Mouse (Mus musculus) urinary bladder, postnatal 10 days (tissue): ENCODE data around the gene Acly.

Source experiments
- DNase-seq: peaks from one replicate; pipeline ENCODE4 v3.0.0; 2022; ENCODE audit warnings: low spot score

Gene Acly

GRCm38 (mm10) chr11:100527458-100528374, at the start of gene Acly:
Gene Acly (minus strand): TSS chr11:100528000.
- peak; percentile 92 for DNase-seq

GRCm38 (mm10) chr11:100576256-100576655, 48.5 kb upstream of the Acly start:
- no peak for DNase-seq

GRCm38 (mm10) chr11:100575484-100575855, 47.7 kb upstream of the Acly start:
- no peak for DNase-seq

DNA sequence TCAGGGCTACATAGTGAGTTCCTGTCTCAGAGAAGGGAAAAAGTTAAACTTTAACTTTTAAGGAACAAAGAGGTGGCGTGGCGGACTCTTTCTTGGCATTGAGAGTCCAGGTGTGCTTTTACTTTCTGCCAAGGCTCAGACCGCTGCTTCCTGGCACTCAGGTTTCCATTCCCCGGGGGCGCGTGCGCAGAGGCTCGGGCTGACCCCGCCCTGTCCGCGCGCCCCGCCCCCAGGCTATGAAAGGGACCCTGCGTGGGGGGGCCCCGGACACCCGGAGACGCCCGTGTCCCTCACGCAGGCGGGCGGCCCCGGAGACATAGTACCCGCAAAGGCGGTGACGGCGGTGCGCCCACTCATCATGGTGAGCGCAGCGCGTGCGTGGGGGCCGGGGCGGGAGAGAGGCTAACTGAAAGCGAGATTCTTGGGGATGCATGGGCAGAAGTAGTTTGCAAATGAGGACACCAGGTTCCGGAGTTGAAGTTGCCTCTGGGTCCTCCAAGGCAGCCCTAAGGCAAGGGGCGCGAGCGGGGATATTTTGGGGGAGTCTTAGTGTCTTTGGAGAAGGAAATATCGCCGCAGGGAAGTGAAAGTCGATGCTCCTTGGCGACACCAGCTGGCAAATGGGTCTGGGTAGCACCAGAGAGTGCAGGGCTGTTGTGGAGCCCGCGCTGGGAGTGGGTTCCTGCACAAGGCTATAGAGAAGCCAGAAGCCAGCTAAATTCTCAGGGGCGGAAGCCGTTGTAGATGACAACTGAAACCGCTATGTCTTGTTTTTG, 47.1 kb upstream of the Acly start, which contains the start of gene Cnp:
TSS of gene Cnp (plus strand) at position 197 of the 776 bp plus-strand sequence.
- no peak for DNase-seq

DNA sequence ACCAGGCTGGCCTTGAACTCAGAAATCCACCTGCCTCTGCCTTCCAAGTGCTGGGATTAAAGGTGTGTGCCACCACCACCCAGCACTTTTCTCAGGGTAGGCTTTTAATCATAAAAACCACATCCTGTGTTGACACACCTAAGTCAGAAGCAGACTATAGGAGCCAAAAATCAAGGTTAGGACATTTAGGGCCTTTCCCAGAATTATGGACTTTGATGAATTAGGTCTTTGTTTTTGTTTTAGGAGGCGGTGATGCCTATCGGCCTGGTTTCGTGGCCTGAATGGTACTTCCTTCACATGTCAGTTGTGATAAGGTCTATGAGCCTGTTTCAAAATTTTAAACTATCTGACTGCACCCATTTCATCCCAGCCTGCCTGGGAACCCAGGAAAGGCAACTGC, 46.4 kb upstream of the Acly start:
- DNase-seq = no peak

DNA sequence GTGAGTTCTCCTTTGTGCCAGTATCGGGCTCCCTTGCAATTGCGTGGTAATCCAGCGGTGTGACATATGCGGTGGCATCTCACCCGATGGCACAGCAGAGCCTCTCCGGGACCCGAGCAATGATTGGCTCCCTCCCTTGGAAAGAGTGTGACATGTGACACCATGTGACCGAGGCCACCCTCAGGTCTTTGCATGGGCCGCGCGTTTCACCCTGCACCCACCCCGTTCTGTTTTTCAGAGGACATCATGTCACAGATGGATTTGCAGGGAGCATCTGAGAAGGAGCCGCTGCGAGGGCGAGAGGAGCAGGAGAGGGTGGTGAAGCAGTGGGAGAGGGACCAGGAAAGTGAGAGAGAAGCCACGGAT, 43.4 kb upstream of the Acly start:
- DNase-seq = no peak

DNA sequence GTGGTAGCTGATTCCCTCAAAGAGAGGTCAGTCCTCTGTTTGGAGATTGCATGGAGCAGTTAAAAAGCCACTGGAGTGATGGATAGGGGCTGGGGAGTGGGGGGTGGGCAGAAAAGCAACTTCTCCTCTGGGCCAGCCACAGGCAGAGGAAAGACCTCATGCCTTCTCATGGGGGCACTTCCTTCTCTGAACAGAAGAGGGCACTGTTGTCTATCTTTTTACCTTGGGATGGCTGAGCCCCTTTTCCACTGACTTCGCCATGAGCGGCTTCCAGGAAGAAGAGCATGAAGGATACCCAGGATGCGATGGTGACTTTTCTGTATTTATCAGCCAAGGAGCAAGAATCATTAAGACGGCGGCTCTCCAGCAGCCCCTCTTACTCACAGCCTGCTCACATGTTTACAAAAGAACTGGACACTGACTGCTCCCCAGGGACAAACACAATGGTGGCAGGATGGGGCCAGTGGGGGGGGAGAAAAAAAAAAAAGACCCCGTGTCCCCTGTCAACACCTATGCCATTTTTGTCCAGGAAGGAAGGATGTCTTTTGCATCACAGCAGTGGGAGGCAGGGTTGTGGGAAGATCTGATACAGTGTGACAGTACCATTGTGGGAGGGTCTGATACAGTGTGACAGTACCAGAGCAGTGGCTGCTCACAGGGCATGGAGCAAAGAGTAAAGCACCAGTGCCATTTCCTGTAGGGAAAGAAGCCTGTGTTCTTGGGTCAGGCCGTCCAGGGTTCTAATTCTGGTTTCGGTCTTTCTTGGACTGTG, 42.8 kb upstream of the Acly start:
- no peak for DNase-seq

DNA sequence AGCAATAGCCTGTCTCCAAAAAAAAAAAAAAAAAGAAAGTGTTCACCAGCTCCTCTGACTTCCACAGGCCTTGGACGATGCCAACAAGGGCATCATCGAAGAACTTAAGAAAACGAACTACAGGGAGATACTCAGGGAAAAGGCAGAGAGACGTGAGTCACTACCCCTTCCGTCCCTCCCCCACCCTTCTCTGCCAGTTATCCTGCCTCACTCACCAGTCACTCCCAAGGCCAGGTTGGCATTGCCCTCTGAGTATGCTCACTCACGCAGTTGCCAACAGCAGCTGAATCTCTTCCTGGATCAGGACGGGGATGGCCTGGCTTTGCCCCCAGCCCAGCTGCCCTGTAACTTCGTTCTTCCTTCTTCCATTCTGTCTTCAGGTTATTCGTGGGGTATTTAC, 42.0 kb upstream of the Acly start:
- DNase-seq = no peak

DNA sequence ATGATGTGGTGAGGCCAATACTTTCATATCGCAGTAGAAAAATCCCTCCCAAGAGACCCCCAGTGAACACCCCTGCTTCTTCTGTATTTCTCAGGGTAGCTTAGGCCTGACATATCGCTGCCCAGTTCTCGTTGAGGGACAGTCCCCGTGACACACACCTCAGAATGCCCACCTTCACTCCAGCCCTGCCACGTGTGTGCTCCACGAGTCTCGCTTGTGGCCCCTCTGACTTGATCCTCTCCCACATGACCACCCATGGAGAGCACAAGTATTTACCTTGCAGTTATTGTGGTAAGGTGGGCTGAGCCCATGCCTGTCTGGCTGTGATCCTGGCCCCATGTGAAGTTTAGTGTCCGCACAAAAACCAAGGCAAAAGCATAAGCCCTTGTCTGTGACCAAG, 40.9 kb upstream of the Acly start:
- no peak for DNase-seq

DNA sequence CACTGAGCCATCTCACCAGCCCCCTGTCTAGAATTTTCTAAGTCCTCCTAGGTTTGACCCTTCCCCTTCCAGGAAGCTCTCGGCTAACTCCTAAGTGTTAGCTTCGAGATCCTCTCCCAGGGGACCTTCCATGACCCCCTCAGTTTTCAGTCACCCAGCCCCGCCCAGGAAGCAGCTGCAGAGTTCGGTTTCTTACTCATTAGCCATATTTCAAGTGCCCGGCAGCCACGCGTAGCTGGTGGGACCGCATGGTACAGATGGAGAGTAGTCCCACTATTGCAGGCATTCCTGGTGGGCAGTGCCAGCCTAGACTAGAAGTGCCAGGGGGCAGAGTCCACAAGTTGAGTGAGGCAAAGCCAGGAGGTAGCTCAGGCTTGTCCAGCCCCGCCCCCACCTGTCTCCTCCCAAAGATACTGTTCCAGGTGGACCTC, 40.0 kb upstream of the Acly start:
- no peak for DNase-seq

- no peak for DNase-seq
Measured at GRCm38 (mm10) chr11:100567229-100567628, 39.4 kb upstream of the Acly start.

DNA sequence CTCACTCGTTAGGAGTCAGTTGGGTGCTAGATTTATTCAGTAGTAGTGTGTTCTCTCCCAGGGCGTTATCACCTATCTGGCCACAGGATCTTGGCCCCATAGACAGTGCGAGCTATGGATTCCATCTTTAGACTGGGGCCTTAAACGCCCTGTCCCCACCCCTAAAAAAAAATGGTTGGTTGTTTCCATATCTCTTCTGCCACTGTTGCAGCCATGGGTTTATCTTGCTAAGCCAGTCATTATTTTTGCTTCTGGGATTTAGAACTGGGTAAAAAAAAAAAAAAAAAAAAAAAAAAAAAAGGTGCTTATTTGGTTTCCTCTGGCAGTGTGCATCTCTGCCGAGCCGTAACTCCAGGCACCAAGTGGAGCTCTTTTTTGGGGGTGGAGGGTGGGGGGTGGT, 36.9 kb upstream of the Acly start:
- DNase-seq = no peak

- DNase-seq = no peak
Measured at GRCm38 (mm10) chr11:100564297-100564696, 36.5 kb upstream of the Acly start.

- no peak for DNase-seq
Measured at GRCm38 (mm10) chr11:100561748-100562147, 33.9 kb upstream of the Acly start.

- no peak for DNase-seq
Measured at GRCm38 (mm10) chr11:100559476-100559875, 31.7 kb upstream of the Acly start.

DNA sequence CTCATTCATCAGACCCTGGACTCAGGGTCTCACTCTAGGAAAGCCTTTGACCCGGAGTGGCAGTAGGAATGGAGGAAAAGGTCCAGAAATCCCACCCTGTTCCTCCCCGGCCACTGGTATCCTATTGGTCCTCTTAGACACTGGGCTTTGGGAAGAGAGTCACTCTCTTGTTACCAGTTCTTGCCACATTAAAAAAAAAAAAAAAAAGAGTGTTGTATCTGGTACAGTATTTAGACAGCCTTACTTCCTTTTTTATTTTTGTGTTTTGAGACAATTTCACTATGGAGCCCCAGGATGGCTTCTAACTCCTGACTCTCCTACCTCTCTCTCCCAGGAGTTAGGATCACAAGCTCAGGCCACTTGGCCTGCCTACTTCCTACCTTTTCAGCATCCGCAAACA, 29.8 kb upstream of the Acly start:
- DNase-seq = no peak

DNA sequence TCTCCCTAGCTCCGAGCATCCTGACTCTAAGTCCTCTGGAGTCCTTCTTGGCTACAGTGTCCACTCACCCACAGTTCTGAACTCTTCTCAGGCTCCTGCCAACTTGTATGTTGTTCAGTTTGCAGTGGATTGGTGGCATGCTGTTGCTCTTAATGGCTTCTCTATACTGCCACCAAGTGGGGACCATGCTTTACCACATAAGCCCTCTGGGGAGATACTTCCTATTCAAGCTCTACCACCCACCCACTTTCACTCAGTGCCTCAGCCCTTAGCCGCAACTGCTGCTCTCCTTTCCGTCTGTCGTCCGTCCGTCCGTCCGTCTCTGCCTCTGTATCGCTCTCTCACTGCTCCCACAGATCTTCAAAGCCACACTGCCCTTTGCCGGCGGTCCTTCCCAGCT, 27.8 kb upstream of the Acly start:
- no peak for DNase-seq

DNA sequence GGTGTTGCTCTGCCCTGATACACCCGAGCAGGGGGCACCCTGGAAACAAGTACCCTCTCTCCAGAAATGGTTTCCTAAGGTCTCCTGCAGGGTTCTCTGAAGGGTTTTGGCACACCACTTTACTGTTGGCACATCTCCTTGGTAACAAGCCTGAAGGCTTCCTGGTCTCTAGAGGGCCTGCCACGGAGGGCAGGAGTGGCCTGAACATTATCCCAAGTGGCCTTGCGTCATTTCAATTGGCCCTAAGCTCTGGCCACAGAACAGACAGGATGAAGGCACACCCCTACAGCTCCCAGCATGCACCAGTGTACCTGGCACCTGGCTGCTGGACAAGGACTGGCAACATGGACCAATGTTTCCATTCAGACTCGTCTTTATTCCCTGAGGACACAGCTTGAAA, 25.0 kb upstream of the Acly start:
- no peak for DNase-seq

DNA sequence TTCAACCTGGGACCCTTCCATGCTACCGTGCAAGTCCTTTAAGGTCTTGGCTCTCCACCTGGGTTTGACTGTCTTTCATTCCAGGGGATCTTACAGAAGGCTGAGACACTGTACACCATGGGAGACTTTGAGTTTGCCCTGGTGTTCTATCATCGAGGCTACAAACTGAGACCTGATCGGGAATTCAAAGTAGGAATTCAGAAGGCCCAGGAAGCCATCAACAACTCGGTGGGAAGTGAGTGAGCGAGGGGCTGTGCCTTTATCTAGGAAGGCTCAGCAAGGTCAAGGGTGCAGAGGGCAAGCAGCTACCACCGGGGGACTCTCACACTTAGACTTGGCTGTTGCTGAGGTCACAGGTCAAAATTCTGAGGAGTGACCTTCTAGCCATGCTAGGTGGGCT, 22.3 kb upstream of the Acly start:
- DNase-seq = no peak

DNA sequence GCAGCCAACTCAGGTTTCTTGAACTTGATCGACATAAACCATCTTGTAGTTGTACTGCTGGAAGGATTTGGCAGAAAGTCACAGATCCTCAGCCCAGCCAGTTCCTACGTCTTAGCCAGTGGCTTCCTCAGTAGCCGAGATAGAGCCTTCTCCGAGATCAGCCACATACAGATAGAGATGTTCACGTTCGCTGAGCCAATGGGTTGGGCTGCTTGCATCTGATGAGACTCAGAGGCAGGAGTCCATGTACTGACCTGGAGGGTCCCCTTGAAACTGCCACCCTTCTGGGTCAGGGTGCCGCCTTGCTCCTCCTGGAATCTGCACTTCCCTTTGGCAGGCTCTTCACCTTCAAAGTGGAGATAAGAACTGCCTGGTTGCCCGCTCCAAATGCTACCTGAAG, 21.7 kb upstream of the Acly start:
- no peak for DNase-seq

GRCm38 (mm10) chr11:100548141-100548540, 20.3 kb upstream of the Acly start:
- no peak for DNase-seq

GRCm38 (mm10) chr11:100546955-100547354, 19.2 kb upstream of the Acly start:
- DNase-seq = no peak

DNA sequence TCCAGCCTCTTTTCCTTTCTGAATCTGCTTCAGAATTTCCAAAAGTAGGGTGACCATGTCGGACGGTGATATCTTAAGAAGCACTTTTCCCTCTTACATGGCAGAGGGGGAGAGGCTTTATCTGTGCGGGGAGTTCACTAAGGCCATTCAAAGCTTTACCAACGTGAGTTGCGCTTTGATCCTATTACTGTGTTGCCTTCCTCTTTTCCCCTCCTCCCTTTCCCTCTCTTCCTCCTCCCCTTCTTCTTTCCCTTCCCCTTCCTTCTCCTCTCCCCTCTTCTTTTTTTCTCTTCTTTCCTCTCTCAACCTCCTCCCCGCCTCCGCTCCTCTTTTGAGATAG, 17.9 kb upstream of the Acly start:
- DNase-seq = no peak
